In the genomic region with DNA sequence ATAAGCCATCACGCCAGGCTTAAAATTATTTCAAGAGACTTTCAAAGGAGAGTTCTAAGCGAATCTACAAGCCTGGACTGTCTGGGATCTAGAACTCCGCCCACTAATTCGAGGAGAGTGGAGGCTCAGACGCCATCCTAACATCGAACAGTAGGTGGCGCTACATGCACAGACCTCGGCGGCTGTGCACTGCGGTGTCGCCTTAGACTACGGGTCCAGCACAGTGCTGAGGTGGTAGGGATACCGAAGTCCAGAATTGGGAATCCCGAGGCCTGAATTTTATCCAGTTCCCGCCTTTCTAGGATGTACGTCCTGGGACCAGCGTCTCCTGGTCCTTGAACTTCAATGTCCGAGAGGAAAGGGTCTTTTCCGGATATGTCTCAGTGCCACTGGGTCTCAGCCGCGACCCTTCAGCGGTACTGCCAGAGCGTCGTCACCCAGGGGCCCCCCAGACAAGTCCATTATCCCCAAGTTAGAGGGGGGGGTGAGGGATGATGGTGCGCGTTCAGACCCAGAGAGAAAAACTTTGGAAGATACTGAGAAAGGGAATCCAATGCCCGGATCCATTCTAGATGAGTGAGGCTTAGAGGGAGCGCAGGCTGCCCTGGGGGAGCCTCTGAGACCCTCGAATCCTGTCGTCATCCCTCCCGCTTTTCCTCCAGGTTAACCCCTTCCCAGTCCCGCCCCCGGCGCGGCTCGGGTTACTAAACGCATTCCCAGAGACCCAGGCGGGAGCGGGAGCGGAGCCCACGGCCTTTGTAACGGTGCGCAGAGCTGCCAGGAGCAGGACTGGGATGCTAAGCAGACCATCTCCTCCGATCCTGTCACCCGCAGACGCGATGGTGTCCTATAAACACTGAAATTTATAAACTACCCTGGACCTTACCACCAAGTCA, we compare ENCODE assay signal across 8 mouse cellular contexts. TPM values are rescaled to one million over a fixed set of nuclear protein-coding genes. Genes with fewer than 3 reads are reported as not detected.
DNase-seq lines count a peak whose midpoint lies in the region; ATAC-seq and TF ChIP-seq lines count a peak whose summit lies in the region.

No protein-coding gene starts in this region.

- peak; percentile 82 for ATAC-seq in hindbrain, postnatal 0 days
- ATAC-seq in megakaryocyte, adult 5-6 weeks (ENCODE audit: poor library complexity, severe bottlenecking): peak; percentile 91

- DNase-seq in R1 (ENCODE audit: low read depth, low spot score): peak; percentile 92
- peak; percentile 91 to 94 for DNase-seq in cerebellum, postnatal 36 days
- DNase-seq in gastrocnemius, adult 2 months: peak; percentile 92
- DNase-seq in hindbrain, postnatal 0 days (ENCODE audit: low spot score): peak; percentile 94
- peak; percentile 93 to 97 for DNase-seq in left cerebral cortex, adult 18-20 months (ENCODE audit: low spot score in 2 of 2)
- peak; percentile 92 for DNase-seq in right cerebral cortex, adult 18-20 months
- DNase-seq in urinary bladder, adult 2 months (ENCODE audit: low spot score): peak; percentile 71

- H3K4me3 ChIP-seq in gastrocnemius, adult 2 months: peak overlapping the region; percentile 46
- H3K4me3 ChIP-seq in hindbrain, postnatal 0 days (ENCODE audit: low read length): peak overlapping the region; percentile 31

- H3K36me3 ChIP-seq in hindbrain, postnatal 0 days (ENCODE audit: insufficient read depth, low read length): no peaks in the 10 kb centered on the region

- peaks cover 20% of the 10 kb centered on the region for H3K4me1 ChIP-seq in hindbrain, postnatal 0 days (ENCODE audit: insufficient read depth, low read length)

- intact Hi-C loops in gastrocnemius, adult 2 months (cut with DNase I): loop anchor here (1.0 to 5.0 kb wide), 6 partner anchors 19 to 391 kb away; a partner anchor contains a TSS

- 0 out of 2 replicates have a peak overlapping the region, but pooled peaks have one; percentile 25 for H3K9ac ChIP-seq in hindbrain, postnatal 0 days (replicated peaks; ENCODE audit: low read length)

- peaks cover 41% of the 10 kb centered on the region for H3K27me3 ChIP-seq in hindbrain, postnatal 0 days (ENCODE audit: insufficient read depth, low read length)

- TF ChIP-seq CTCF in gastrocnemius, adult 2 months (IDR thresholded peaks at IDR 0.05): no peak; the same call in 1 of the 2 replicates
- TF ChIP-seq CTCF in hindbrain, postnatal 0 days (IDR thresholded peaks at IDR 0.05; ENCODE audit: low read depth): peak; percentile 98

- peak overlapping the region; percentile 68 for H3K27ac ChIP-seq in gastrocnemius, adult 2 months
- no peak overlapping the region for H3K27ac ChIP-seq in hindbrain, postnatal 0 days

- 1% methylated on average over 47 of the region's 47 CpGs for WGBS in hindbrain, postnatal 0 days

- H3K9me3 ChIP-seq in hindbrain, postnatal 0 days (ENCODE audit: low read length): no peaks in the 10 kb centered on the region

- peak overlapping the region; percentile 49 for H3K4me2 ChIP-seq in hindbrain, postnatal 0 days (ENCODE audit: low read depth, low read length)

RNA-seq across cellular contexts. Expression of a gene that starts 1.3 kb away (rescaled TPM):
- 10 to 100 TPM; 48.0 to 81.2 TPM for total RNA-seq in gastrocnemius, adult 2 months (2021)
- 34.8 and 41.2 TPM in 2 replicates for total RNA-seq in hindbrain, postnatal 0 days (2014; rRNA removed)
- 10.5 and 10.6 TPM in 2 replicates for polyA plus RNA-seq in hindbrain, postnatal 0 days (2015; fragmentation: Nextera tagmentation; extraction: Ambion mirVana)
- 10 to 100 TPM; 42.2 to 46.6 TPM for total RNA-seq in left cerebral cortex, adult 18-20 months (2021)
- total RNA-seq in megakaryocyte, adult 5-6 weeks (2015): not detected in 2 replicates
- not detected in 2 replicates for total RNA-seq in megakaryocyte, adult 5-6 weeks (2017)
- 176 and 335 TPM in 2 replicates for polyA plus RNA-seq in urinary bladder, adult 2 months (2012; rRNA removed)

RNA-seq across cellular contexts. Expression of a gene that starts 19.6 kb away (rescaled TPM):
- 1 to 10 TPM; 2.3 to 2.8 TPM for total RNA-seq in gastrocnemius, adult 2 months (2021)
- total RNA-seq in hindbrain, postnatal 0 days (2014; rRNA removed): 27.0 and 31.2 TPM in 2 replicates
- polyA plus RNA-seq in hindbrain, postnatal 0 days (2015; fragmentation: Nextera tagmentation; extraction: Ambion mirVana): 20.0 and 20.2 TPM in 2 replicates
- 10 to 100 TPM; 27.9 to 33.2 TPM for total RNA-seq in left cerebral cortex, adult 18-20 months (2021)
- total RNA-seq in megakaryocyte, adult 5-6 weeks (2015): 42.6 and 43.6 TPM in 2 replicates
- 30.9 and 34.0 TPM in 2 replicates for total RNA-seq in megakaryocyte, adult 5-6 weeks (2017)
- polyA plus RNA-seq in urinary bladder, adult 2 months (2012; rRNA removed): 39.4 and 46.5 TPM in 2 replicates

RNA-seq across cellular contexts. Expression of a gene that starts 21.0 kb away (rescaled TPM):
- total RNA-seq in gastrocnemius, adult 2 months (2021): not detected
- total RNA-seq in hindbrain, postnatal 0 days (2014; rRNA removed): not detected in 2 replicates
- not detected in 2 replicates for polyA plus RNA-seq in hindbrain, postnatal 0 days (2015; fragmentation: Nextera tagmentation; extraction: Ambion mirVana)
- not detected for total RNA-seq in left cerebral cortex, adult 18-20 months (2021)
- not detected in 2 replicates for total RNA-seq in megakaryocyte, adult 5-6 weeks (2015)
- not detected in 2 replicates for total RNA-seq in megakaryocyte, adult 5-6 weeks (2017)
- polyA plus RNA-seq in urinary bladder, adult 2 months (2012; rRNA removed): 0.43 and 0.67 TPM in 2 replicates

Comparison
In these comparisons a context has a peak if more than half of its experiments do, and no peak if none do; other contexts are left out.
1. RNA of a gene that starts 1.3 kb away (total RNA-seq): 48.0 to 81.2 TPM in gastrocnemius, adult 2 months, 42.2 to 46.6 TPM in left cerebral cortex, adult 18-20 months and 34.8 to 41.2 TPM in hindbrain, postnatal 0 days; not detected in megakaryocyte, adult 5-6 weeks; every median in the first group is over 10 times any median in the second.
2. Peak in every context shown above with its lines, with median percentiles within 50 percentile points of each other: DNase-seq.